Mouse (Mus musculus) splenic B cell, adult 2 months (primary cell): Measurements from ENCODE around the gene Plac9a.
"Not testable (repeated sequence)": the region's sequence is repeated elsewhere in the genome, so short reads cannot be mapped to it uniquely, and the experiment has no call there.

ENCODE experiments used
- DNase-seq: peaks from one replicate; pipeline ENCODE4 v3.0.0-alpha.2; 2011; ENCODE audit warnings: low read depth, low spot score
- H3K27me3 ChIP-seq: 2 replicates; pipeline ENCODE4 v1.6.1; 2012; ENCODE audit warnings: mild to moderate bottlenecking, low read length, moderate library complexity, mixed read lengths; ENCODE audit not compliant: control insufficient read depth, poor library complexity, insufficient read depth, severe bottlenecking
- H3K36me3 ChIP-seq: 2 replicates; pipeline ENCODE4 v1.6.1; 2012; ENCODE audit warnings: mild to moderate bottlenecking, low read length, moderate library complexity, mixed read lengths; ENCODE audit not compliant: control insufficient read depth, poor library complexity, insufficient read depth, severe bottlenecking

The Plac9a gene

GRCm38 (mm10) chr14:25903000-25903399 lies at the start of gene Plac9a:
TSS of gene Plac9a (minus strand) at chr14:25903100.
- H3K27me3 ChIP-seq, DNase-seq, H3K36me3 ChIP-seq: not testable (repeated sequence)

GRCm38 (mm10) chr14:25938004-25938403 lies 35.1 kb upstream of the Plac9a start, which contains the start of gene Cphx1:
TSS of gene Cphx1 (plus strand) at chr14:25938304.
- not testable (repeated sequence) for DNase-seq, H3K36me3 ChIP-seq, H3K27me3 ChIP-seq

DNA sequence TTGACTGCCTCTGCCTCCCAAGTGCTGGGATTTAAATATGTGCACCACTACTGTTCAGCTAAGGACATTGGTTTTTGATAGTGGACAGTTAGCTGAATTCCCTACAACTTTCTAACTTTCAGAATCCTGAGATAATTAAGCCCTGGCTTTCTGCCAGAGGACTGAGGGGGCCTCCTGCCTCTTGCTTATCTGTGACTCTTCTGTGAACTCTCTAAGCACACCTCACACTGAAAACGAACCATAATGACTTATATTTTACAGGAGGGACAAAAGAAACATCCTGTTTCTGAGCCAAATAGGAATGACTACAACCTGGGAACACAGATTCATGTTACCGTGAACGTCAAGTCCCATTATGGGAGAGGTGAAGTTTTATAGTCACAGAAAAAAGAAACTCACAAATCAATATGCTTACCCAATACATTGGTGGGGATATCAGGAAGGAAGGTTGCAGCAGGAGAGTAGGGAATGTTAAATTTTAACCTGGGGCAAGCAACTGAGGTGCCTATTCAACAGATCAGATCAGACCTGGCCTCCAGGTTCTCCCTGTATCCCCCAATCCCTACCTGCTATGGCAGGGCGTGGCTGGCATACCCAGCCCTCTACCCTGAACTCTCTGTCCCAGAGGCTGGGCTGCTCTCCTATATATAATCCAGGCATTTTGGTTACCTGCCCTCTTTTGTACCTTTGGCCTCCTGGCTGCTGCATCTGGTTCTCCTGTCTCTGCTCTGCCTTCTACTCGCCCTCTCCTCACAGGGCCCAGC lies 34.1 kb upstream of the Plac9a start:
- not testable (repeated sequence) for H3K27me3 ChIP-seq, DNase-seq, H3K36me3 ChIP-seq

GRCm38 (mm10) chr14:25927562-25927881 lies 24.6 kb upstream of the Plac9a start, which contains the start of gene Tmem254a:
TSS of gene Tmem254a (minus strand) at chr14:25927672.
- not testable (repeated sequence) for DNase-seq

DNA sequence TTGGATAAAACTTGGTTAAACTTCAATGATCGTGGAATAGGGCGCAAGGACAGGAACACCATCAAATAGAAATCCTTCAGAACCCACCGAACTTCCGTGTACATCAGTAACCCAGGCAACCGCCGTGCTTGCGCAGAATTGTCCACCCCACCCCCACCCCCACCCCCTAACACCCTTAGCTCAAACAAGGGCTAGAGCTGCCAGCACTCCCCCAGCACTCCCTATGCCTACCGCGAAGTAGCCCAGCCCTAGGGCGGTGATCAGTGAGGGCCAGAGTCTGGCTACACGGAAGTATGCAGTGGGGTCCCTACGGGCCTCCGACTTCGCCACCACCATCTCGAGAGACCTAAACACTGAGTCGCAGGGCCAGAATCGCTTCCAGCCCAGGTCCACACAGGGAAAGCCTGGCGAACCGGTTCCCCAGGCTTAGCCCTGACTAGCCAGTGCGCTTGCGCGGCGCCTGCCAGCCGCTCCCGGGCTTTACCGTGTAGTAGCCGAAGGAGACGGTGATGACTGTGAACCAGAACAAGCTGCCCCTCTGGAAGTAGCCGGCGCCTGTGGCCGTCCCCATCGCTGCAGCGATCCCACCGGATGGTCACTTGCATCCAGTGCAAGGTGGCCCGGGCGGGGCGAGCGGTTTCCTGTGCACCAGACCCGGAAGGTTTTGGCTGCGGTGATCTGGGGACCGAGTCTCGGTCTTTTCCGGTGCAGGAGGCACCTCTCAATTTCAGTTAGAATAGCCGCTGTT lies 24.1 kb upstream of the Plac9a start:
- H3K36me3 ChIP-seq, DNase-seq, H3K27me3 ChIP-seq: not testable (repeated sequence)

More at GRCm38 (mm10) chr14:25927562-25927881, 24.6 kb upstream of the Plac9a start, which contains the start of gene Tmem254a:
- not testable (repeated sequence) for H3K36me3 ChIP-seq, H3K27me3 ChIP-seq

- not testable (repeated sequence) for H3K36me3 ChIP-seq, H3K27me3 ChIP-seq, DNase-seq
Observed at GRCm38 (mm10) chr14:25918427-25919170, 15.7 kb upstream of the Plac9a start.

DNA sequence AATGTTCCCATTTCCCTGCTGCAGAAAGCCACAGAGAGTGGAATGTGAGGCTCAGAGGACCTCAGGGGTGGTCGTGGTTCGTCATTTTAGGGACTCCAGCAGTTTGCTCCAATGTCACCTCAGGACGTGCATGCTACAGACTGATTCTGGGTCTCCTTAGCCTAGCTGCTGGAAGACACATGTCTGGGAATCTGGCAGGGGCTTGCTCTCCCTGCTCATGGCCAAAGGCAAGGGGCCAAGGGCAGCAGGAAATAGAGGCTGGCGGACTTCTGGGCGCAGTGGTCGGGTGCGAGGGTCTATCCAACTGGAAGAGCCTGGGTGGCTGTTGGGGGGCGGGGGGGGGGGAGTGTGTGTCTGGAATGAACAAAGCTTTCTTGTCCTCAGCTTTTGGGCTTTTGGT lies 6.1 kb upstream of the Plac9a start:
- H3K36me3 ChIP-seq, H3K27me3 ChIP-seq, DNase-seq: not testable (repeated sequence)

DNA sequence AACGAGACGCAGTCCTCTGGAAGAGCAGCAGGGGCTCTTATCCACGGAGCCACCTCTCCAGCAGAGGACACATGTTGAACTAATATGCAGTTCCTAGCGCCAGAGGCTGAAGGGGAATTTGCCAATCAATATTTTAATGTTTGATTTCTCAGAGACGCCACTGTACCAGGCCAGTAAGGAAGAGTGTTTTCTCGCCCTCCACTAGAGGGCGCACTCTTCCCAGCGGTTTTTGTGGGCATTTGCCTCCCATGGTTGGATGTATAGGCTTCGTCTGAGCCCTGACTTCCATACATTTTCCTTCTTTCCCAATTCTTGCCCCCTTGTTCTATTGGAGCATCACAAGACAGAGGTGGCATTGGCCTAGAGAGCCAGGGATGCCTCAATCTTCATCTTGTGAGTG lies 4.4 kb upstream of the Plac9a start:
- not testable (repeated sequence) for DNase-seq, H3K27me3 ChIP-seq, H3K36me3 ChIP-seq

GRCm38 (mm10) chr14:25905243-25905642 lies 2.3 kb upstream of the Plac9a start:
- H3K36me3 ChIP-seq, DNase-seq, H3K27me3 ChIP-seq: not testable (repeated sequence)

DNA sequence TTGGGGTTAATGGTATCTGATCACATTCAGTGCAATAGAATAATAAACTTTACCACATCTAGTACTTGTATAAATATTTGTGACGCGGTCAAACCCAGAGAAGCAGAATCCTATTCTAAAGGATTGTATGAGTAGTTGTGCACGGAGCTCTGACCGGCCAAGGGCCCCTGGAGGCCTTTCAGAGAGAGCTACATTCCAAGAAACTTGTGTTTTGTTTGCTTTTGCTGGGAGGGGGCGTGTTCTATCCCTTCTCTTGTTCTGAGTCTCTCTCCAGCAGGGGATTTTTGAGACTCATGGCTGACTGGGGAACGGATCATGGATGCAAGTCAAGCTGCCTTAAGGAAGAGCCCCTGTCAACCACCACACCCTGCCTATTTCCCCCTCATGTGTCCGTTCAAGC lies 7.2 kb downstream of the Plac9a start:
- H3K27me3 ChIP-seq, H3K36me3 ChIP-seq, DNase-seq: not testable (repeated sequence)

DNA sequence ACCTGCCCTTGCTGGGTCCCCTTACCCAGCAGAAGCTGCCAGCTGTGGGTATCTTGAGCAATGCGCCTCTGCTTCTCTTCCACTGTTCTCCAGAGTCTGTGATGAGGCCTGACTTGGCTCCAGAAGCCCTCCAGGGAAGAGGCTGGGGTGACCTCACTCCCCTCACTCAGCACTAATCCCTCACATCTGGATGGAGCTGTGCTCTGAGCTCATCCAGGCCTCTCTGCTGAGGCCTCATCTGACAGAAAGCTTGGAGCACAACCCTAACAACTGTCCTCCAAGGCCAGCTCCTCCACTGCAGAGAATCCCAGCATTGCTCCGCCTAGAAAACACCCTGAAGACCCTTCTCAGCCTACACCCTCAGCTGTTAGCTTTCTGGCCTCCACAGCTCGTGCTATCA lies 8.3 kb downstream of the Plac9a start:
- not testable (repeated sequence) for H3K36me3 ChIP-seq

DNA sequence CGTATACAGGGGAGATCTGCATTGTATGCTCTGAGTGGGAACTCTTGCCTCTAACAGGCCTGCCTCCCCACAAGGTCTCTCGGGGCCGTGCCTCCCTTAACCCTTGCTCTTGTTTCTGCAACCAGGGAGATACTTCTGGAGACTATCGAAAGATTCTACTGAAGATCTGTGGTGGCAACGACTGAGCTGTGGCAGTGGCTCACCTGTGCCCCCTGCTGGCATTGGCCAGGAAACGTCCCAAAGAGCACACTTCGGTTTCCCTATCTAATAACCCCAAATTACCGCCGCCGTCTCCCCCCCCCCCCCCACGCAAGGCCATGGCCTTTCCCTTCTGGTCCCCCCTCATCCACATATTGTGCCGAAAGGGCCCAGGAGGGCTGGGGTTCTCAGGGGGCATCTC lies 17.0 kb downstream of the Plac9a start:
- not testable (repeated sequence) for DNase-seq, H3K27me3 ChIP-seq, H3K36me3 ChIP-seq

More for the DNA sequence above, 8.3 kb downstream of the Plac9a start:
- DNase-seq, H3K27me3 ChIP-seq: not testable (repeated sequence)

GRCm38 (mm10) chr14:25881769-25882168 lies 21.1 kb downstream of the Plac9a start:
- H3K27me3 ChIP-seq, DNase-seq, H3K36me3 ChIP-seq: not testable (repeated sequence)

GRCm38 (mm10) chr14:25876640-25877039 lies 26.3 kb downstream of the Plac9a start:
- H3K36me3 ChIP-seq, DNase-seq, H3K27me3 ChIP-seq: not testable (repeated sequence)
